Mouse (Mus musculus): ENCODE measurements around the gene Cacng2. TPM values are rescaled to one million over a fixed set of nuclear protein-coding genes. Genes with fewer than 3 reads are reported as not detected.
"Not testable (repeated sequence)": the region's sequence is repeated elsewhere in the genome, so short reads cannot be mapped to it uniquely, and the experiment has no call there.

Cacng2 gene
- total RNA-seq, 2 experiments from 2014 or later, result 0.05 TPM; not detected in 1

DNA sequence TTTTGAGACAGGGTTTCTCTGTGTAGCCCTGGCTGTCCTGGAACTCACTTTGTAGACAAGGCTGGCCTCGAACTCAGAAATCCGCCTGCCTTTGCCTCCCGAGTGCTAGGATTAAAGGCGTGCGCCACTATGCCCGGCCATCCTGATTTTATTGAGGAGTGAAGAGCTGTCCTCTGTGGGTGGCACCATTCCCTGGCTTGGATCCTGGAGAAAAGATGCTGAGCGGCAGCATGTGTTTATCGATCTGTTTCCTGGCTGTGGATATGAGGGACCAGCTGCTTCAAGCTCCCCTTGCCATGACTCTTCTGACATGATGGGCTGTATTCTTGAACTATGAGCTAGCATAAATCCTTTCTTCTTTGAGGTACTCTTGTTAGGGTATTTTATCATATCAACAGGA, 111.6 kb downstream of the Cacng2 start:
- not testable (repeated sequence) for DNase-seq

DNA sequence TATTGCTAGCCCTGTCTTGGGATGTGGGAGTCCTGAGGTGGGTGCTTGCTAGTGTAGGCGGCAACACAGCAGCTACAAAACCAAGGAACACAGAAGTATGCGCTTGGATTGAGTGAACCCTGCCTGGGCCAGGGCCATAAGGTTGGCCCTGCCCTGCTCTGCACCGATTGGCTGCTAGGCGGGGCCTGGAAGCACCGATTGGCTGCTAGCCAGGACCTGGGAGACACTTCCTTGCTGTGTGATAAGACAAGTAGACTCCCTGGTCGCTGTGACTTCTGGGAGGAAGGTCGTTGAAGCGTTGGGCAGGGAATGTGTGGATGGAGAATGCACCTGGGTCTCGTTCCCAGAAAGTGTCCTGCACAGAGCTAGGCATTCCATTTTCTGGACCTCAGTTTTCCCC, 115.9 kb downstream of the Cacng2 start:
- no peak for DNase-seq

DNA sequence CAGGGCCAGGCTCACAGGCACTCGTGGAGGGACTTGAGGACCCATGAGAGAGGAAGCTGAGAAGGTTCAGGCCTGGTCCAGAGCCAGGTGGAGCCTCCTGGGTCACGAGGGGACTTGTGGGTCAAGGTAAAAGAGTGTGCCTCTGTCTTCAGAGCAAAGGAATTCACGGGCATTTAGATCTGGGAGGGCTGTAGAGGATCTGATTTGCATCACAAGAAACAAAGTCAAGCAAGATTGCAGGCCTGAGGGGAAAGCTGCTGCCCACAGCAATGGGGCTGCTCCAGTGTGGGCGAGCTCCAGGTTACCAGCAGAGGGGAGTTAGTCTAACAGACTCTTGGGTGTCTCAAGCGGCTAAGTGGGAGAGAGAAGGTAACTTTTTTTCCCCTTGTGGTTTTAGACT, 118.4 kb downstream of the Cacng2 start:
- DNase-seq, result no peak

DNA sequence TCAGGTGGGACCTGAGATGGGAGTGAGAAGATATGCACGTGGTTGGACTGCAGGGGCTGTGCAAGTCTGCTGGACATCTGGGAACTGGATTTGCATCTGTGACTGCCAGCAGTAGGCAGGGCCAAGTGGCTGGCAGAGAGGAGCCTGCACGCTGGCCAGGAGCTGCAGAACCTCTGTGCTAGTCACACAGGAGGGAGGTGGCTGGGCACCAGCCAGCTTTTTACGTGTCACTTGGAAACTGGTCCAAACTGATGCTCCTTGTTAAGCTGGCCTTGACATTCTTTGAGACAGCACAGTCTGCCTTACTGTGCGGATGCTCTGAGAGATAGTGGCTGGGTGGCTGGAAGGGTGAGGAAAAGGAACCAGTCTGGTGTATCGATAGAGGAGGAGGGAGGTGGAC, 131.3 kb downstream of the Cacng2 start:
- peak; percentile 19 for DNase-seq

DNA sequence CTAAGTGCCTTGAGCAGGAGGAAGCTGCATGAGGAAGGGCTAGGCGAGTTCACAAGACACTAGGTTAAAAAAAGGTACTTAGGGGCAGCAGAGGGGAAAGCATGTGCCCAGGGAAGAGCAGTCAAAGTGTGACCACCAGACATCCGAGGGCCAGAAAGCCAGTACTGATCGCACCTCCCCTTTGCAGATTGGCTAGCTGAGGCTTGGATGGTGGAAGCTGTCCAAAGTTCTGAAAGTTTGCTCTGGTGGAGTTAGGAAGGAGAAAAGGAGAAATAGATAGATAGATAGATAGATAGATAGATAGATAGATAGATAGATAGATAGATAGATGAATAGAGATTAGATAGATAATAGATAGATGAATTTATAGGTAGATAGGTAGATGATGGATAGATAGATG, 136.4 kb downstream of the Cacng2 start:
- DNase-seq, result no peak

GRCm38 (mm10) chr15:77982195-77982939, 137.5 kb downstream of the Cacng2 start:
- DNase-seq, result peak; percentile 65

GRCm38 (mm10) chr15:77981181-77981680, 138.6 kb downstream of the Cacng2 start:
- DNase-seq, result no peak

- no peak for DNase-seq
Measured at GRCm38 (mm10) chr15:77979427-77979865, 140.4 kb downstream of the Cacng2 start.

- DNase-seq, result no peak
Measured at GRCm38 (mm10) chr15:77977663-77978062, 142.2 kb downstream of the Cacng2 start.

DNA sequence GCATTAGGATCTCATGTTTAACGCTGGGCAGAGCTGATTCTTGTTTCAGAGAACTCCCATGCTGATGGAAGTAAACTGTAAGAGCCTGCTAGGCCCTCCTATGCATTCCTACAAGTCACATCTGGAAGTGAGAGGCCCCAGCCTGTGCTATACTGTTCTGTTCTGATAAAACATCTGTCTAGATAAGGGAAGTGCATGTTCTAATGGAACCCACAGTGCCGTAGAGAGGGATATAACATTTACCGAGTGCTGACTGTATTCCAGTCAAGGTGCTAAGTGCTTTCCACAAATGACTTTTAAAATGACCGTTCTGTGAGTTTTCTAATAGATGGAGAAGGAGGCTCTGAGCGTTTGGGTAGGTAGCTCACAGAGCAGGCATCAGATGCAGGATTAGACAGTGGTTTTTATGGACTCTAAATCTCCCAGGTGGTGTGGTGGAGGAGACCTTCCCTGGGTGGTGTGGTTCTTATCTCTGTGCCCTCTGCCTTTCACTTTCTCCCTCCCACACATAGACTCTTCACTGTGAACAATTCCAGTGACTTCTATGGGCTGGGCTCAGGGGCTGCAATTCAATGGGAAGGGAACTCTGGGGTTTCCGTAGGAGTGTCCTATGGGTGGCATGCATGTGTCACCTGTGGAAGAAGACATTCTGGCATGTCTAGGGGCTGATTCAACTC, 145.5 kb downstream of the Cacng2 start:
- DNase-seq, result no peak

DNA sequence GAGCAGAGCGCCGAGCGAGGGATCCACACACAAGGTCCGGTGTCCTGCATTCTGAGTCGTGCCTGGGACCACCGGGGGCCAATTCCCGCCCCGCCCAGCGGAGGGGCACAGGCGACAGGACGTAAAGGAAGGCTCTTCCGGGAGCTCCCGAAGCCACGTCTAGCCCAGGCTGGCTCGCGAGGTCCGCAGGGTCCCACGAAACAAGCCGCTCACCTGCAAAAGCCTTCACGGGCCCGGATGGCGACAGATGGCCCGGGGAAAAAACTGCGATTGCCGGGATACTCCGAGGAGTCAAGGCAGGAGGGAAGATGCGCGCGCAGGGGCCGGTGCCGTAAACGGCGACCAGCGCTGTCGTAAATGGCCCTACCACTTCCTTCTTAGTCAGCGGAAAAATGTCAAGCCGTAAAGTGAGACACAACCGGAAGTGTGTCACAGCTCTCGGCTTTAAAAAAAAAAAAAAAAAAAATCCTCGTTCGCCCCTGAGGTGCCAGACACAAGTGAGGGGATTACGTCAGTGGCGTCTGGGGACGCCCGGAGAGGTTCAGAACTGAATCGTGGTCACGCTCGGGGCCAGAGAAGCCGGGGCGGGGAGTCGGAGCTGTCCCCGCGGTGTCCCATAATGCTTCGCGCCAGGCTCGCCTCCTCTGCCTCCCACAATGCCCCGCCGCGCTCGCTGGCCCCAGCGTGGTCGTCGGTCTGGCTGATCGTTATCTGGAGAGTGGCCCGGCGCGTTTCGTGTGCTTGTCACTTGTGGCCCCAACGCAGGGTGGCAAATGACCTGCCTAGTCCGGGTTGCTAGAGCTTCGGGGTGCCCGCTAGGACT, 149.1 kb downstream of the Cacng2 start, which contains the start of gene Eif3d:
Gene Eif3d, minus strand, starts transcription at position 344 of the 823 bp plus-strand sequence.
- peak; percentile 98 for DNase-seq

DNA sequence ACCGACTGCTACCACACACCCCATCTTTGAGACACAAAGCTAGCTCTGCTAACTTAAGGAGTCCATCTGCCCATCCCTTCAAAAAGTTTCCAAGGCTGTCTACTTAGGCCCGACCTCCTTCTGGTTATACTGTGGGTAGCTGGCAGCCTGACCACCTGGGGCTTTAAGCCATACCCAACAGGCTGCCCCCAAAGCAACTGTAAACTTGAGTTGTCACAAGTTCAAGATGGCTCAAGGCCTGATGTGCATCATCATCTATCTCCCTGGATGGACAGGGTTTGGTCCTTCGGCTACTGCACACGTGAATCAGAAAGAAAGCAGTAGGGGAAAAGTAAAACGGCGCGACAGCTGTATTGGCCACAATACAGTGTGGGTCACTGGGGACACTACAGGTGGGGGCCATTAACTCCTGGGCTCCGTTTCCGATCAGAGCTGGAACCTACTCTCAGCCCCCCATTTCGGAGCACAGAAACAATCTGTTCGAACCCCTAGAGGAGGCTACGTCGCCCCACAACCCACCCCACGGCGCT, 149.8 kb downstream of the Cacng2 start:
- DNase-seq, result no peak

DNA sequence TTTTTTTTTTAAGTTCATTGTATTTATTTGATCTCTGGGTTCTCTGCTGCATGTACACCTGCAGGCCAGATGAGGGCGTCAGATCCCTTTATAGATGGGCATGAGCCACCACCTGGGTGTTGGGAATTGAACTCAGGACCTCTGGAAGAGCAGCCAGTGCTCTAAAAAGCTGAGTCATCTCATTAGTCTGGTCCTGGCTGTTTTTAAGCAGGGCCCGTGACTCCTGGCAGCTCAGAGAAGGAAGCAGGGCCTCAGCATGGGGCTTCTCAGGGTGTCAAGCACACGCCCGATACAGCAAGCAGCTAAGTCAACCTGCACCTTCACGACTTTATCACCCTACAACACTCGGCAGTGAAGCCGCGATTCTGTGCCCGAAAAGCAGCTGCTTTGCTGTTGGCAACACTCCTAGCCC, 154.7 kb downstream of the Cacng2 start:
- no peak for DNase-seq

GRCm38 (mm10) chr15:77962447-77962846, 157.4 kb downstream of the Cacng2 start:
- no peak for DNase-seq

- no peak for DNase-seq
Measured at GRCm38 (mm10) chr15:77960693-77961092, 159.1 kb downstream of the Cacng2 start.

- DNase-seq, result no peak
Measured at GRCm38 (mm10) chr15:77958071-77958470, 161.8 kb downstream of the Cacng2 start.

DNA sequence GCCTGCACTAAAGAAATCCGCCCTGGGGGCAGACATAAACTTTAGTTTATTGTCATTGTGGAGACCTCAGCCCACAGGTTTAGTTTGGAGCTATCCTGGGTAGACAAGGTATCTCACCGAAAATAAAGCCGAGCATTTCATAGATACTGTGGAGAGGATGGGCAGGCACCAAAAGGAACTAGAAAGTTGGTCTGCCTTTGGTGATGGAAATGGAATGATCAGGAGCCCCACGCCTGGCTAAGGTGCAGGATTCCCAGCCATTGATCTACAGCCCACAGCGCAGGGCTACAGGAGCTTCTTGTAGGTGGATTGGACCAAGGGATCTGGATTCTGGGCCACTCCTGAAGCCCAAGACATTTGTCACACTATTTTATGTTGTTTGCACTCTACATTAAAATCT, 162.2 kb downstream of the Cacng2 start:
- DNase-seq, result no peak

DNA sequence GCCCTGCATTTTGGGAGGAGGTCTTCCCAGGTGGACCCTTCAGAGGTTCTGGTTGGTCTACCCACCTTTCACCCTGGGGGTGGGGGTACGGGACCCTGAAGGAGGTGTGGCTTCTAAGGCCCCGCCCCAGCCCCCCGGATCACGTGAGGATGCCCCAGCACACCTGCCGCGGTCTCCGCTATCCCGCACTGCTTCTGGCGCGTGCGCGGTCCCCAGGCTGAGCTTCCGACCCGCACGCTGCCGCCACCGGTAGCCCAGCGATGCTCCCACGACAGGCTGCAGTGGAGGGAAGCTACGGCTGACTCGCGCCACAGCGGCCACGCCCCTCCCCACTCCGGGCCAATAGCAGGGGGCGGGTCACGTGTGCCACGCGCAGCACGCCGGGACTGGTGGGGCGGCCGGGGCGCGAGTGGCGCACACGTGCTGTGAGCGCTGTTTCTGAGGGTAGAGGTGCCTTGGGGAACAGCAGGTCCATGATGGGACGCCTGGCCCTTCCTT, 163.4 kb downstream of the Cacng2 start, which contains the start of gene Foxred2:
Gene Foxred2, minus strand, starts transcription at position 319 of the 498 bp plus-strand sequence.
- DNase-seq, result peak; percentile 86

GRCm38 (mm10) chr15:77955440-77956403, 164.1 kb downstream of the Cacng2 start:
- no peak for DNase-seq

DNA sequence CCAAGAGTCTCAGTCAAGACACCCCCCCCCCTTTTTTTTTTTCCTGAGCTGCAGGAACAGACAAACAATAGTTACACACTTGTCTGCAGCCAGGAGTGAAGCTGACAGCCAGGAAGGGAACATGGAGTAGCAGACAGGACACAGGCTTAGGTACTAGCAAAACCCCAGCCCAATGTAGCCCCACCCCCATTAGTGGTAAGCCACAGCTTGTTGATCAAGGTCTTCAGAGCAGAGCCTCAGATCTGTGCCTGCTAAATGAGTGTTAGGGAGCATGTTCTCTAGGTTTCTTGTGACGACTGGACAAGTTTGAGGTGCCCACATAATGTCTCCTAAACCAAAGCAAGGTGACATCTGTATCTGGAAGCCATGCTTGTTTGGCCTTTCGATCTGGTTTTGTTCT, 165.5 kb downstream of the Cacng2 start:
- no peak for DNase-seq

- DNase-seq, result no peak
Measured at GRCm38 (mm10) chr15:77952921-77953320, 166.9 kb downstream of the Cacng2 start.
